Mouse (Mus musculus): ENCODE data around the gene Lix1. TPM values are rescaled to one million over a fixed set of nuclear protein-coding genes. Genes with fewer than 3 reads are reported as not detected.

Lix1 gene
- polyA plus RNA-seq, 1 experiment, result 0.78 TPM

DNA sequence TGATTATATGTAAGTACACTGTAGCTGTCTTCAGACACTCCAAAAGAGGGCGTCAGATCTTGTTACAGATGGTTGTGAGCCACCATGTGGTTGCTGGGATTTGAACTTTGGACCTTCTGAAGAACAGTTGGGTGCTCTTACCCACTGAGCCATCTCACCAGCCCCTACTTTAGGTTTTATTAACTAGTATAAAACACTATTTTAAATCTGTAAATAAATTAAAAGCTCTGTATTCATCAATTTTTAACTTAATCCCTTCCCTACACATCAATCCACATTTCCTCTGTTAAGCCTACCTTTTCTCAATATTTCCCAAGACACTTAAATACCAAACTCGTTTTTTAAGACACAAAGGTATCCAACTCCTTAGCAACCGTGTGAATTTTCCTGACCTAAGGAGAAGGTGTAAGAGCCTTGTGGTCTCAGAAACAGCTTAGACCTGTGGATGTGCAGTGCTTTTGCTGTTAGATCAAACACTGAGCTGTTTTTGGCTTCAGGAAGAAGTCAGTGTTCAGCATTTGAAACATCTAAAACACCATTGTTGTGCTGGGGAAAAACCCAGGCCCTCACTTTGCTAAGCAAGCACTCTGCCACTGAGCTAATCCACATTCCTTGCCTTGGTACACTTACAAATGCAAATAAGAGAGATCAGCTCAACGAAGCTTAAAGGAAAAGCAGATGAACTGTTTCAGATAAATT, 22.3 kb downstream of the Lix1 start:
- no peaks in the 10 kb centered on the region for H3K36me3 ChIP-seq (ENCODE audit: control insufficient read depth, insufficient read depth, low read length, poor library complexity, severe bottlenecking)
- TF ChIP-seq POLR2A (IDR thresholded peaks at IDR 0.05; ENCODE audit: insufficient read depth, low read length), result no peak
- no peak for TF ChIP-seq EP300 (IDR thresholded peaks at IDR 0.05; ENCODE audit: insufficient read depth, low read depth, low read length)
- no peak for TF ChIP-seq CTCF (IDR thresholded peaks at IDR 0.05; ENCODE audit: low read depth, low read length)

DNA sequence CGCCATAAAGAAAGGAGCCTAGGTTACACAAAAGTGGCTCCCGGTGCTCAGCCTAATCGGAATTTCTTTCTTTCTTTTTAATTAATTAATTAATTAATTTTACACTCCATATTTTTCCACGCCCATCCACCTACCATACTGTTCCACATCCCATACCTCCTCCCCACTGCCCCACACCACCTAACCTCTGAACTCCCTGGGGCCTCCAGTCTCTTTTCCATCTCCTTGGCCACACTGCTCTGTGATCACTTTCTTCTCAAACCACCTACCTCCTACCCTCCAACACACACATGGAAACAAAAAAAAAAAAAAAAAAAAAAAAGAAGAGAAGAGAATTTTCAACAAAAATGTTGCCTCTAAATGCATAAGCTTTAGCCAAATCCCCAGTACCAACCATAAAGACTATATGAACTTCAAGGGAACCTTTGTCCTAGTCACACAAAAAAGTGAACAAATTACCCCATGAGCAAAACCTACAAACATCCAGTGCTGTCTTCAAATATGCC, 22.9 kb downstream of the Lix1 start:
- H3K36me3 ChIP-seq (ENCODE audit: control insufficient read depth, insufficient read depth, low read length, poor library complexity, severe bottlenecking), result no peaks in the 10 kb centered on the region
- H3K4me1 ChIP-seq (ENCODE audit: control insufficient read depth, insufficient read depth, low read length), result no peaks in the 10 kb centered on the region
- no peak overlapping the region for H3K27ac ChIP-seq (ENCODE audit: insufficient read depth, low read length)
- 0 out of 2 replicates have a peak overlapping the region, but pooled peaks have one; percentile 29 for H3K9ac ChIP-seq (ENCODE audit: low read depth, poor library complexity, severe bottlenecking)
- H3K27me3 ChIP-seq (ENCODE audit: control insufficient read depth, insufficient read depth, low read length, poor library complexity, severe bottlenecking), result no peaks in the 10 kb centered on the region
- no peak overlapping the region for H3K4me3 ChIP-seq (ENCODE audit: low read depth, low read length)
- H3K9me3 ChIP-seq (replicated peaks; ENCODE audit: control insufficient read depth, insufficient read depth, low read length, poor library complexity, severe bottlenecking), result no peaks in the 10 kb centered on the region
- TF ChIP-seq POLR2A (IDR thresholded peaks at IDR 0.05; ENCODE audit: insufficient read depth, low read length) (no peak), CTCF (IDR thresholded peaks at IDR 0.05; ENCODE audit: low read depth, low read length) (no peak), EP300 (IDR thresholded peaks at IDR 0.05; ENCODE audit: insufficient read depth, low read depth, low read length) (no peak)

More for the DNA sequence above, 22.3 kb downstream of the Lix1 start:
- Histone ChIP-seq H3K27ac (ENCODE audit: insufficient read depth, low read length) (peak overlapping the region; percentile 95), H3K4me3 (ENCODE audit: low read depth, low read length) (no peak overlapping the region), H3K4me1 (ENCODE audit: control insufficient read depth, insufficient read depth, low read length) (no peaks in the 10 kb centered on the region), H3K27me3 (ENCODE audit: control insufficient read depth, insufficient read depth, low read length, poor library complexity, severe bottlenecking) (no peaks in the 10 kb centered on the region), H3K9me3 (replicated peaks; ENCODE audit: control insufficient read depth, insufficient read depth, low read length, poor library complexity, severe bottlenecking) (no peaks in the 10 kb centered on the region), H3K9ac (ENCODE audit: low read depth, poor library complexity, severe bottlenecking) (0 out of 2 replicates have a peak overlapping the region, but pooled peaks have one; percentile 29)

DNA sequence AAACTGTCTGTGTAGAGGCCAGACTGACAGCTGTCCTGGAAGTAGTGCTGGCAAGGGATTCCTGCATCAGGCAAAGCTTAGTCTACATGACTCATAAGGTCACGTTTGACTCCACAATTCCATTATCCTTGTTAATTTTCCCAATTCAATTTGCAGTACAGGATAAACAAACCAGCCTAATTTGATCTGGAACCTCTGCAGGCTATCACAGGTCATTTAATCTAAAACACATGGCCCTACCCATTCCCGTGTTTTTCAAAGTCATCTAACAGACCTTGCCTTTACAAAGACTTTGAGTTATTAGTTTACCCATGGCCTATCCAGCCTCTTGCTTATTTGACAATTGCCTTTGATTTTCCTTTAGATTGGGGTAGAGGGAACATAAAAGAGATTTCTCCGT, 23.4 kb downstream of the Lix1 start:
- H3K27me3 ChIP-seq (ENCODE audit: control insufficient read depth, insufficient read depth, low read length, poor library complexity, severe bottlenecking), result no peaks in the 10 kb centered on the region
- H3K4me1 ChIP-seq (ENCODE audit: control insufficient read depth, insufficient read depth, low read length), result no peaks in the 10 kb centered on the region
- no peak for TF ChIP-seq EP300 (IDR thresholded peaks at IDR 0.05; ENCODE audit: insufficient read depth, low read depth, low read length)
- no peak for TF ChIP-seq CTCF (IDR thresholded peaks at IDR 0.05; ENCODE audit: low read depth, low read length)
- TF ChIP-seq POLR2A (IDR thresholded peaks at IDR 0.05; ENCODE audit: insufficient read depth, low read length), result no peak
- no peak overlapping the region for H3K27ac ChIP-seq (ENCODE audit: insufficient read depth, low read length)
- H3K4me3 ChIP-seq (ENCODE audit: low read depth, low read length), result no peak overlapping the region
- no peaks in the 10 kb centered on the region for H3K36me3 ChIP-seq (ENCODE audit: control insufficient read depth, insufficient read depth, low read length, poor library complexity, severe bottlenecking)
- no peak overlapping the region for H3K9ac ChIP-seq (ENCODE audit: low read depth, poor library complexity, severe bottlenecking)
- H3K9me3 ChIP-seq (replicated peaks; ENCODE audit: control insufficient read depth, insufficient read depth, low read length, poor library complexity, severe bottlenecking), result no peaks in the 10 kb centered on the region

DNA sequence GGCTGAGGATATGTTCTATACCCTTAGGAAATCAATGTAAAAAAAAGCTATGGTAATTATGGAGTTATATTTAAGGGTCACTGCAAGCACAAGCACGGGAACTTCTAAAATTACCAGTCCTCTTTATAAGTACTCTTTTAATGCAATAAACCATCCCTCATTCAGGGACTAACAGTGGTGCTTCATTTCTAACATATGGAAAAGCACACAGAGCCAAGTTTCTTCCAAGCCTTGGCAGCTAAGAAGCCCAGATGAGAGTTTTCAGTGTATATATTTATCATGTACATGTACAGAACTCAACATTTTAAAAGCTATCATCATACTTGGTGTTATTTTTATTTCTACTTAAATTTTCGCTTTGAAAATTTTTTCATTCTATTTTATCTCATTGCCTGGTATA, 26.4 kb downstream of the Lix1 start:
- no peaks in the 10 kb centered on the region for H3K4me1 ChIP-seq (ENCODE audit: control insufficient read depth, insufficient read depth, low read length)
- H3K27me3 ChIP-seq (ENCODE audit: control insufficient read depth, insufficient read depth, low read length, poor library complexity, severe bottlenecking), result no peaks in the 10 kb centered on the region
- no peak overlapping the region for H3K27ac ChIP-seq (ENCODE audit: insufficient read depth, low read length)
- H3K36me3 ChIP-seq (ENCODE audit: control insufficient read depth, insufficient read depth, low read length, poor library complexity, severe bottlenecking), result no peaks in the 10 kb centered on the region
- TF ChIP-seq POLR2A (IDR thresholded peaks at IDR 0.05; ENCODE audit: insufficient read depth, low read length) (no peak), CTCF (IDR thresholded peaks at IDR 0.05; ENCODE audit: low read depth, low read length) (no peak), EP300 (IDR thresholded peaks at IDR 0.05; ENCODE audit: insufficient read depth, low read depth, low read length) (no peak)
- H3K4me3 ChIP-seq (ENCODE audit: low read depth, low read length), result no peak overlapping the region
- H3K9me3 ChIP-seq (replicated peaks; ENCODE audit: control insufficient read depth, insufficient read depth, low read length, poor library complexity, severe bottlenecking), result no peaks in the 10 kb centered on the region
- no peak overlapping the region for H3K9ac ChIP-seq (ENCODE audit: low read depth, poor library complexity, severe bottlenecking)

DNA sequence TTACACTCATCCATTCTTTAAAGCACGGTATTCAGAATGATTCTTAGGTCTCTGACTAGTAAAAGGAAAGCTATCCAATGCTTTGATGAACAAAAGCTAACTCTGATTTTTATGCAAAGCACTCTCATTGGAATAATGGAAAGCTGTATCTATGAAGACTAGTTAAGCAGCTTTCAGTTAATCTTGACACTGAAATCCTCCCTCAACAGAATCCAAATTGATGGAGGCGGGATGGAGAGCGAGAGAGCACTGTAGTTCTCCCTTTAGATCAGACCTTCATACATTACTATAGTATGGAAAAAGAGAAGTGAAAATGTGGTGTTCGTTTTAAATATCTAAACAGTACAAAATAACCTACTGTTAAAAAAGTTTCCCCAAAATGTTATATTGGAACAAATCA, 31.2 kb downstream of the Lix1 start:
- Histone ChIP-seq H3K9me3 (replicated peaks; ENCODE audit: control insufficient read depth, insufficient read depth, low read length, poor library complexity, severe bottlenecking) (no peaks in the 10 kb centered on the region), H3K27me3 (ENCODE audit: control insufficient read depth, insufficient read depth, low read length, poor library complexity, severe bottlenecking) (no peaks in the 10 kb centered on the region), H3K4me1 (ENCODE audit: control insufficient read depth, insufficient read depth, low read length) (no peaks in the 10 kb centered on the region), H3K36me3 (ENCODE audit: control insufficient read depth, insufficient read depth, low read length, poor library complexity, severe bottlenecking) (no peaks in the 10 kb centered on the region), H3K9ac (ENCODE audit: low read depth, poor library complexity, severe bottlenecking) (no peak overlapping the region), H3K4me3 (ENCODE audit: low read depth, low read length) (no peak overlapping the region), H3K27ac (ENCODE audit: insufficient read depth, low read length) (no peak overlapping the region)
- TF ChIP-seq CTCF (IDR thresholded peaks at IDR 0.05; ENCODE audit: low read depth, low read length), result no peak
- no peak for TF ChIP-seq EP300 (IDR thresholded peaks at IDR 0.05; ENCODE audit: insufficient read depth, low read depth, low read length)
- TF ChIP-seq POLR2A (IDR thresholded peaks at IDR 0.05; ENCODE audit: insufficient read depth, low read length), result no peak

DNA sequence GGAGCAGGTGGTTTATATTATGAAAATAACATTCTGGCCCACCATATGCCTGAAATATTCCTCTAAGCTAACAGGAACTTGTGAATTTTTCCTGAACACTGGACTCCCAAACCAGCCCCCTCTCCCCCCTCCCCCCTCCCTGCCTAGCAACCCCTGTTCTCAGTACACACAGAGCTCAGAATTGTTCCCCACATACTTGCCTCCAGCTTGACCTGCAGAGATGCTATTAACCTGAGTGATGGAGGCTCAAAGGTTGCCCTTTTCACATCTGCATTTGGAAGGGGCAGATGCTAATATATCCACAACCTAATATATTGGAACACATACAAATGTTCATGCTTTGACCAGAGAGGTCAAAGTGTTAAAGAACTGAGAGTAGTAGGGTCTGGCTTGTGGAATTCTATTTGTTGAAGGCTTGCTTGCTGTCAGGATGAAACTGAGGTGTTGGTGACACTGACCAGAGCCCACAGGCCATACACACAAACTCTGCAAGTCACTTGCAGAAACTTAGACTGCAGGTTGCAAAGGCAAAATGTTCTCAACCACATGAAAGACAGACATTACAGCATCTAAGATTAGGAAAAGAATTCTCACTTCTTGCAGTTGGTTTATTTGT, 36.2 kb downstream of the Lix1 start:
- TF ChIP-seq POLR2A (IDR thresholded peaks at IDR 0.05; ENCODE audit: insufficient read depth, low read length) (no peak), CTCF (IDR thresholded peaks at IDR 0.05; ENCODE audit: low read depth, low read length) (no peak), EP300 (IDR thresholded peaks at IDR 0.05; ENCODE audit: insufficient read depth, low read depth, low read length) (no peak)
- H3K27ac ChIP-seq (ENCODE audit: insufficient read depth, low read length), result no peak overlapping the region
- H3K9me3 ChIP-seq (replicated peaks; ENCODE audit: control insufficient read depth, insufficient read depth, low read length, poor library complexity, severe bottlenecking), result no peaks in the 10 kb centered on the region
- H3K27me3 ChIP-seq (ENCODE audit: control insufficient read depth, insufficient read depth, low read length, poor library complexity, severe bottlenecking), result no peaks in the 10 kb centered on the region
- no peak overlapping the region for H3K4me3 ChIP-seq (ENCODE audit: low read depth, low read length)
- no peak overlapping the region for H3K9ac ChIP-seq (ENCODE audit: low read depth, poor library complexity, severe bottlenecking)
- no peaks in the 10 kb centered on the region for H3K36me3 ChIP-seq (ENCODE audit: control insufficient read depth, insufficient read depth, low read length, poor library complexity, severe bottlenecking)
- no peaks in the 10 kb centered on the region for H3K4me1 ChIP-seq (ENCODE audit: control insufficient read depth, insufficient read depth, low read length)
